Mouse (Mus musculus) embryonic fibroblast, embryonic 13.5 days (primary cell): ENCODE results near the gene Dapp1. TPM values are rescaled to one million over a fixed set of nuclear protein-coding genes. Genes with fewer than 3 reads are reported as not detected.
"Not testable (repeated sequence)": the region's sequence is repeated elsewhere in the genome, so short reads cannot be mapped to it uniquely, and the experiment has no call there.

Source experiments
- H3K27ac ChIP-seq: 2 replicates; pipeline ENCODE4 v1.5.1; 2012; ENCODE audit warnings: low read length, control low read depth, inconsistent platforms; ENCODE audit not compliant: insufficient read depth
- H3K4me1 ChIP-seq: 2 replicates; pipeline ENCODE4 v1.6.1; 2011; ENCODE audit warnings: low read length; ENCODE audit not compliant: control insufficient read depth, insufficient read depth
- H3K4me3 ChIP-seq: 2 replicates; pipeline ENCODE4 v1.5.1; 2011; ENCODE audit warnings: mild to moderate bottlenecking, control low read depth, low read length; ENCODE audit not compliant: insufficient read depth
- CTCF ChIP-seq: IDR thresholded peaks from 2 replicates; pipeline ENCODE4 v1.5.1; 2011; ENCODE audit warnings: mild to moderate bottlenecking, control low read depth, low read length, moderate library complexity, borderline replicate concordance; ENCODE audit not compliant: insufficient read depth
- POLR2A ChIP-seq: IDR thresholded peaks from 2 replicates; pipeline ENCODE4 v1.6.1; 2011; ENCODE audit warnings: low read depth, mild to moderate bottlenecking, control low read depth, low read length, moderate library complexity
- polyA plus RNA-seq: library from polyadenylated mRNA; stranded (reverse); fragments of >200 nt; gene quantifications from 2 replicates; pipeline ENCODE4 v1.2.4, GENCODE M21; 2011; ENCODE audit warnings: low read depth; ENCODE audit not compliant: missing spikeins, insufficient read length

Gene Dapp1
- polyA plus RNA-seq, 1 experiment = 15.6 TPM

- TF ChIP-seq POLR2A (no peak), CTCF (no peak)
- Histone ChIP-seq H3K4me1 (peaks cover 4% of the 10 kb centered on the region; the same call in 1 of the 2 replicates), H3K4me3 (no peak overlapping the region), H3K27ac (no peak overlapping the region)
These were observed 48.6 kb downstream of the Dapp1 start for GRCm38 (mm10) chr3:137932748-137933147.

GRCm38 (mm10) chr3:137929940-137930339 is 51.4 kb downstream of the Dapp1 start:
- Histone ChIP-seq H3K4me1 (peaks cover 4% of the 10 kb centered on the region; the same call in 1 of the 2 replicates), H3K27ac (peak overlapping the region; percentile 32; the same call in 1 of the 2 replicates), H3K4me3 (no peak overlapping the region)
- no peak for TF ChIP-seq CTCF
- TF ChIP-seq POLR2A = no peak

GRCm38 (mm10) chr3:137927010-137927409 is 54.3 kb downstream of the Dapp1 start:
- H3K4me1 ChIP-seq = peaks cover 4% of the 10 kb centered on the region; the same call in 1 of the 2 replicates
- H3K27ac ChIP-seq = no peak overlapping the region
- TF ChIP-seq CTCF (no peak), POLR2A (no peak)
- no peak overlapping the region for H3K4me3 ChIP-seq

GRCm38 (mm10) chr3:137920594-137920993 is 60.8 kb downstream of the Dapp1 start:
- Histone ChIP-seq H3K27ac (no peak overlapping the region), H3K4me3 (no peak overlapping the region), H3K4me1 (peaks cover 4% of the 10 kb centered on the region; the same call in 1 of the 2 replicates)
- TF ChIP-seq CTCF (no peak), POLR2A (no peak)

GRCm38 (mm10) chr3:137919398-137919797 is 61.9 kb downstream of the Dapp1 start:
- H3K4me1 ChIP-seq = peaks cover 4% of the 10 kb centered on the region; the same call in 1 of the 2 replicates
- TF ChIP-seq CTCF (no peak), POLR2A (no peak)
- peak overlapping the region; percentile 97 for H3K4me3 ChIP-seq
- 0 out of 2 replicates have a peak overlapping the region, but pooled peaks have one; percentile 74 for H3K27ac ChIP-seq

- Histone ChIP-seq H3K4me3 (peak overlapping the region; percentile 97), H3K4me1 (peaks cover 4% of the 10 kb centered on the region; the same call in 1 of the 2 replicates), H3K27ac (peak overlapping the region; percentile 74)
- TF ChIP-seq CTCF (no peak), POLR2A (0 out of 2 replicates have a peak, but pooled peaks have one; percentile 39)
These were observed 62.4 kb downstream of the Dapp1 start for GRCm38 (mm10) chr3:137918932-137919311.

- TF ChIP-seq CTCF = no peak
- TF ChIP-seq POLR2A = peak; percentile 89
- H3K4me3 ChIP-seq = peak within 1 kb of the TSS; percentile 97
- peak within 1 kb of the TSS; percentile 74 for H3K27ac ChIP-seq
- peaks cover 4% of the 10 kb centered on the region; the same call in 1 of the 2 replicates for H3K4me1 ChIP-seq
These were observed 63.0 kb downstream of the Dapp1 start, which contains the start of gene Lamtor3 for GRCm38 (mm10) chr3:137918172-137918931. TSS of gene Lamtor3 (plus strand) at chr3:137918506.

- peak overlapping the region; percentile 57 for H3K4me3 ChIP-seq
- TF ChIP-seq POLR2A (no peak), CTCF (no peak)
- peak overlapping the region; percentile 50 for H3K27ac ChIP-seq
- peaks cover 4% of the 10 kb centered on the region; the same call in 1 of the 2 replicates for H3K4me1 ChIP-seq
These were observed 63.6 kb downstream of the Dapp1 start for GRCm38 (mm10) chr3:137917694-137918171.

GRCm38 (mm10) chr3:137914567-137914966 is 66.8 kb downstream of the Dapp1 start:
- not testable (repeated sequence) for H3K4me1 ChIP-seq, H3K27ac ChIP-seq, H3K4me3 ChIP-seq

- TF ChIP-seq POLR2A (no peak), CTCF (no peak)
- Histone ChIP-seq H3K4me3 (no peak overlapping the region), H3K4me1 (no peaks in the 10 kb centered on the region), H3K27ac (no peak overlapping the region)
These were observed 68.3 kb downstream of the Dapp1 start for GRCm38 (mm10) chr3:137913093-137913492.
